In genomic region chr7:118584257-118584907, GRCm38 (mm10) we compare ENCODE assay signal across 8 mouse cellular contexts. TPM values are rescaled to one million over a fixed set of nuclear protein-coding genes. Genes with fewer than 3 reads are reported as not detected.
A peak's percentile ranks its signal among the peaks of the same experiment; 100 is the strongest.
DNase-seq lines count a peak whose midpoint lies in the region; ATAC-seq and TF ChIP-seq lines count a peak whose summit lies in the region.

Tmc7 (minus strand) TSS chr7:118584736.

- TF ChIP-seq POLR2A in embryonic fibroblast, embryonic 13.5 days (IDR thresholded peaks at IDR 0.05; ENCODE audit: low read depth, low read length): 0 out of 2 replicates have a peak, but pooled peaks have one; percentile 22
- TF ChIP-seq POLR2A in olfactory bulb, adult 2 months (IDR thresholded peaks at IDR 0.05; ENCODE audit: insufficient read depth, low read depth, low read length): peak; percentile 47; the same call in 1 of the 2 replicates

- peak; percentile 45 for DNase-seq in brain, embryonic 18.5 days (ENCODE audit: low read depth, low spot score)
- peak; percentile 79 for DNase-seq in kidney, postnatal 10 days
- DNase-seq in thymus, postnatal 10 days (ENCODE audit: low spot score in 2 of 2): peak; percentile 46 to 61

- no peak for TF ChIP-seq CTCF in E14TG2a.4 (conservative IDR thresholded peaks at IDR 0.05; ENCODE audit: low read length)
- TF ChIP-seq CTCF in embryonic fibroblast, embryonic 13.5 days (IDR thresholded peaks at IDR 0.05; ENCODE audit: borderline replicate concordance, insufficient read depth, low read length): no peak
- TF ChIP-seq CTCF in olfactory bulb, adult 2 months (IDR thresholded peaks at IDR 0.05; ENCODE audit: insufficient read depth, low read depth, low read length): peak; percentile 25; the same call in 1 of the 2 replicates

- peak within 1 kb of the TSS; percentile 84 for H3K4me3 ChIP-seq in E14TG2a.4 (replicated peaks; ENCODE audit: low read length)
- peak within 1 kb of the TSS; percentile 63 for H3K4me3 ChIP-seq in embryonic fibroblast, embryonic 13.5 days (ENCODE audit: insufficient read depth, low read length)
- H3K4me3 ChIP-seq in heart, embryonic 11.5 days (ENCODE audit: low read depth, low read length): peak within 1 kb of the TSS; percentile 66
- H3K4me3 ChIP-seq in liver, embryonic 15.5 days (replicated peaks): peak within 1 kb of the TSS; percentile 54
- peak within 1 kb of the TSS; percentile 99 for H3K4me3 ChIP-seq in olfactory bulb, adult 2 months (ENCODE audit: insufficient read depth, low read depth, low read length)

- no peaks in the 10 kb centered on the region for H3K36me3 ChIP-seq in E14TG2a.4 (ENCODE audit: insufficient read depth, low read length)
- H3K36me3 ChIP-seq in heart, embryonic 11.5 days (ENCODE audit: control insufficient read depth, insufficient read depth, low read length): no peaks in the 10 kb centered on the region
- no peaks in the 10 kb centered on the region for H3K36me3 ChIP-seq in liver, embryonic 15.5 days (replicated peaks)

- WGBS in heart, embryonic 11.5 days (ENCODE audit: insufficient replicate concordance): 2% methylated on average over 48 of the region's 51 CpGs
- WGBS in liver, embryonic 15.5 days (ENCODE audit: insufficient replicate concordance): 2% methylated on average over 45 of the region's 51 CpGs
- WGBS in olfactory bulb, adult 2 months: under 1% methylated on average over 50 of the region's 51 CpGs

- H3K9ac ChIP-seq in heart, embryonic 11.5 days (ENCODE audit: low read depth, low read length): peak within 1 kb of the TSS; percentile 73
- peak within 1 kb of the TSS; percentile 25; the same call in 1 of the 2 replicates for H3K9ac ChIP-seq in liver, embryonic 15.5 days

- peaks cover 47% of the 10 kb centered on the region for H3K4me1 ChIP-seq in E14TG2a.4 (replicated peaks; ENCODE audit: low read depth, low read length)
- H3K4me1 ChIP-seq in embryonic fibroblast, embryonic 13.5 days (ENCODE audit: control insufficient read depth, insufficient read depth, low read length): no peaks in the 10 kb centered on the region
- no peaks in the 10 kb centered on the region for H3K4me1 ChIP-seq in heart, embryonic 11.5 days (ENCODE audit: control insufficient read depth, insufficient read depth, low read length)
- peaks cover 13% of the 10 kb centered on the region for H3K4me1 ChIP-seq in liver, embryonic 15.5 days (replicated peaks)
- peaks cover 14% of the 10 kb centered on the region for H3K4me1 ChIP-seq in olfactory bulb, adult 2 months (ENCODE audit: control insufficient read depth, insufficient read depth, low read length)

- H3K9me3 ChIP-seq in E14TG2a.4 (ENCODE audit: low read length): peaks cover 17% of the 10 kb centered on the region
- H3K9me3 ChIP-seq in heart, embryonic 11.5 days (replicated peaks; ENCODE audit: control insufficient read depth, low read length): 0 out of 2 replicates have a peak, but pooled peaks cover 2% of the 10 kb centered on the region
- no peaks in the 10 kb centered on the region for H3K9me3 ChIP-seq in liver, embryonic 15.5 days (replicated peaks)

- peak within 1 kb of the TSS; percentile 98 for H3K4me2 ChIP-seq in heart, embryonic 11.5 days
- H3K4me2 ChIP-seq in liver, embryonic 15.5 days: peak within 1 kb of the TSS; percentile 83

- no peak within 1 kb of the TSS for H3K27ac ChIP-seq in embryonic fibroblast, embryonic 13.5 days (ENCODE audit: insufficient read depth, low read length)
- H3K27ac ChIP-seq in heart, embryonic 11.5 days (ENCODE audit: low read depth, low read length): no peak within 1 kb of the TSS
- H3K27ac ChIP-seq in liver, embryonic 15.5 days (replicated peaks): no peak within 1 kb of the TSS
- peak within 1 kb of the TSS; percentile 88 for H3K27ac ChIP-seq in olfactory bulb, adult 2 months (ENCODE audit: insufficient read depth, low read depth, low read length)

- peak; percentile 68; the same call in 1 of the 2 replicates for ATAC-seq in heart, embryonic 11.5 days (replicated peaks; ENCODE audit: insufficient number of reproducible peaks, low FRiP score, low TSS enrichment)
- peak; percentile 44; the same call in 1 of the 2 replicates for ATAC-seq in liver, embryonic 15.5 days (ENCODE audit: insufficient read depth)

- peaks cover 60% of the 10 kb centered on the region for H3K27me3 ChIP-seq in E14TG2a.4 (ENCODE audit: insufficient read depth, low read length)
- H3K27me3 ChIP-seq in heart, embryonic 11.5 days (ENCODE audit: control insufficient read depth, insufficient read depth, low read length): peaks cover 5% of the 10 kb centered on the region; the same call in 1 of the 2 replicates
- peaks cover 26% of the 10 kb centered on the region for H3K27me3 ChIP-seq in liver, embryonic 15.5 days

RNA-seq across cellular contexts. Expression of gene Tmc7, which starts in this region (rescaled TPM):
- 1.4 and 1.9 TPM in 2 replicates for polyA plus RNA-seq in embryonic fibroblast, embryonic 13.5 days (2011; ENCODE audit: insufficient read length, low read depth, missing spikeins)
- 1.9 and 2.6 TPM in 2 replicates for polyA plus RNA-seq in heart, embryonic 11.5 days (2014; fragmentation: Nextera tagmentation; extraction: Ambion mirVana)
- 0.28 and 0.32 TPM in 2 replicates for polyA plus RNA-seq in liver, embryonic 15.5 days (2015; fragmentation: Nextera tagmentation; extraction: Ambion mirVana)
- polyA plus RNA-seq in olfactory bulb, adult 2 months (2012; ENCODE audit: insufficient read depth, insufficient read length, low replicate concordance, missing spikeins): not detected in 2 replicates

Comparison
In these comparisons a context has a peak if more than half of its experiments do, and no peak if none do; other contexts are left out.
1. Peak in ATAC-seq, H3K4me3 ChIP-seq, H3K9ac ChIP-seq and H3K4me2 ChIP-seq in liver, embryonic 15.5 days; RNA of the gene not detected or under 1 TPM.